ENCODE assay signal across 8 mouse cellular contexts in genomic region chr13:23622175-23622671, GRCm38 (mm10). TPM values are rescaled to one million over a fixed set of nuclear protein-coding genes. Genes with fewer than 3 reads are reported as not detected.
DNase-seq lines count a peak whose midpoint lies in the region; ATAC-seq and TF ChIP-seq lines count a peak whose summit lies in the region.
"Not testable (repeated sequence)": the region's sequence is repeated elsewhere in the genome, so short reads cannot be mapped to it uniquely, and the experiment has no call there.

Gene Hist1h1e, minus strand, starts transcription at chr13:23622558.

- 0 out of 2 replicates have a peak, but pooled peaks have one; percentile 4 for TF ChIP-seq EP300 in ES-Bruce4 (IDR thresholded peaks at IDR 0.05; ENCODE audit: insufficient read depth, low read depth, low read length)

- H3K27ac ChIP-seq in ES-Bruce4 (ENCODE audit: insufficient read depth, low read length) = peak within 1 kb of the TSS; percentile 73
- peak within 1 kb of the TSS; percentile 94 for H3K27ac ChIP-seq in forebrain, embryonic 15.5 days (replicated peaks)

- H3K9ac ChIP-seq in ES-Bruce4 (ENCODE audit: low read depth, poor library complexity, severe bottlenecking) = peak within 1 kb of the TSS; percentile 79
- H3K9ac ChIP-seq in forebrain, embryonic 15.5 days (replicated peaks) = peak within 1 kb of the TSS; percentile 85

- intact Hi-C loops in heart, postnatal 25 days (cut with DNase I) = loop anchor here (2.0 to 5.0 kb wide), 3 partner anchors 61 to 1585 kb away; partner anchors contain the start of genes Hist1h2ac, Hist1h2ah and Hist1h2bk

- H3K4me3 ChIP-seq in ES-Bruce4 (ENCODE audit: low read depth, low read length) = peak within 1 kb of the TSS; percentile 76
- peak within 1 kb of the TSS; percentile 69 for H3K4me3 ChIP-seq in forebrain, embryonic 15.5 days
- H3K4me3 ChIP-seq in lung, adult 2 months (replicated peaks; ENCODE audit: extremely low read depth, low read depth, low read length) = peak within 1 kb of the TSS; percentile 88

- peak; percentile 90 for TF ChIP-seq POLR2A in ES-Bruce4 (IDR thresholded peaks at IDR 0.05; ENCODE audit: insufficient read depth, low read length)
- TF ChIP-seq POLR2A in lung, adult 2 months (IDR thresholded peaks at IDR 0.05; ENCODE audit: borderline replicate concordance, extremely low read depth, low read depth, low read length) = peak; percentile 96

- peak; percentile 88 for DNase-seq in cerebellum, adult 11 months
- DNase-seq in heart, postnatal 25 days (ENCODE audit: low spot score) = peak; percentile 91
- peak; percentile 77 to 86 for DNase-seq in layer of hippocampus, adult 18-20 months (ENCODE audit: low spot score in 2 of 2)
- peak; percentile 92 for DNase-seq in lung, adult 2 months
- DNase-seq in thymus, adult 18-20 months = peak; percentile 77 to 86

- peak; percentile 91 for ATAC-seq in forebrain, embryonic 15.5 days (replicated peaks)
- ATAC-seq in neutrophil, adult 5-6 weeks (ENCODE audit: extremely low read depth, insufficient number of reproducible peaks, low FRiP score, poor library complexity, severe bottlenecking) = peak; percentile 69

- TF ChIP-seq CTCF in ES-Bruce4 (IDR thresholded peaks at IDR 0.05; ENCODE audit: low read depth, low read length); lung, adult 2 months (IDR thresholded peaks at IDR 0.05; ENCODE audit: insufficient read depth, low read length): not testable (repeated sequence)

- not testable (repeated sequence) for H3K27me3 ChIP-seq in ES-Bruce4 (ENCODE audit: control insufficient read depth, insufficient read depth, low read length, poor library complexity, severe bottlenecking); forebrain, embryonic 15.5 days

- peak within 1 kb of the TSS; percentile 96 for H3K4me2 ChIP-seq in forebrain, embryonic 15.5 days (replicated peaks)

- H3K36me3 ChIP-seq in ES-Bruce4 (ENCODE audit: control insufficient read depth, insufficient read depth, low read length, poor library complexity, severe bottlenecking); forebrain, embryonic 15.5 days: not testable (repeated sequence)

- H3K9me3 ChIP-seq in ES-Bruce4 (replicated peaks; ENCODE audit: control insufficient read depth, insufficient read depth, low read length, poor library complexity, severe bottlenecking); forebrain, embryonic 15.5 days: not testable (repeated sequence)

- not testable (repeated sequence) for H3K4me1 ChIP-seq in ES-Bruce4 (ENCODE audit: control insufficient read depth, insufficient read depth, low read length); lung, adult 2 months (ENCODE audit: control insufficient read depth, insufficient read depth, low read length)
- H3K4me1 ChIP-seq in forebrain, embryonic 15.5 days = peaks cover 25% of the 10 kb centered on the region

- under 1% methylated on average over 53 of the region's 53 CpGs for WGBS in forebrain, embryonic 15.5 days
- WGBS in lung, adult 2 months = under 1% methylated on average over 53 of the region's 53 CpGs

RNA-seq across cellular contexts. Expression of gene Hist1h1e, which starts in this region (rescaled TPM):
- 6.9 and 8.4 TPM in 2 replicates for polyA plus RNA-seq in ES-Bruce4 (2011; ENCODE audit: insufficient read depth, insufficient read length, low read depth, missing spikeins)
- 11.6 and 13.7 TPM in 2 replicates for polyA plus RNA-seq in forebrain, embryonic 15.5 days (2015; fragmentation: Nextera tagmentation; extraction: Ambion mirVana)
- total RNA-seq in heart, postnatal 25 days (2021) = 10 to 100 TPM; 35.6 to 42.0 TPM
- total RNA-seq in layer of hippocampus, adult 18-20 months (2021) = 10 to 100 TPM; 41.8 to 45.0 TPM
- polyA plus RNA-seq in lung, adult 2 months (2012; rRNA removed) = 2.0 and 2.4 TPM in 2 replicates
- total RNA-seq in neutrophil, adult 5-6 weeks (2017) = 201 and 211 TPM in 2 replicates

Comparison
In these comparisons a context has a peak if more than half of its experiments do, and no peak if none do; other contexts are left out.
1. Peak in every context shown above with its lines: DNase-seq, ATAC-seq, H3K4me3 ChIP-seq and H3K27ac ChIP-seq.